Comparison of ENCODE assay signal across 8 mouse cellular contexts in genomic region chr5:137740506-137740905, GRCm38 (mm10). TPM values are rescaled to one million over a fixed set of nuclear protein-coding genes. Genes with fewer than 3 reads are reported as not detected.
DNase-seq lines count a peak whose midpoint lies in the region; ATAC-seq and TF ChIP-seq lines count a peak whose summit lies in the region.

No protein-coding gene starts in this region.

- H3K9ac ChIP-seq in lung, embryonic 15.5 days: peak overlapping the region; percentile 60

- 0 out of 2 replicates have a peak, but pooled peaks have one; percentile 2 for ATAC-seq in lung, embryonic 15.5 days (ENCODE audit: borderline replicate concordance, extremely low read depth, low FRiP score, low TSS enrichment)

- no peak; the same call in 1 of the 2 replicates for TF ChIP-seq POLR2A in olfactory bulb, adult 2 months (IDR thresholded peaks at IDR 0.05; ENCODE audit: insufficient read depth, low read depth, low read length)

- no peak for TF ChIP-seq CTCF in olfactory bulb, adult 2 months (IDR thresholded peaks at IDR 0.05; ENCODE audit: insufficient read depth, low read depth, low read length)

- H3K36me3 ChIP-seq in lung, embryonic 15.5 days: no peaks in the 10 kb centered on the region
- peaks cover 24% of the 10 kb centered on the region for H3K36me3 ChIP-seq in limb, embryonic 10.5 days

- 7% methylated on average over 11 of the region's 11 CpGs for whole genome bisulfite sequencing in lung, embryonic 15.5 days
- WGBS in limb, embryonic 10.5 days: 12% methylated on average over 11 of the region's 11 CpGs
- WGBS in olfactory bulb, adult 2 months: 16% methylated on average over 11 of the region's 11 CpGs

- H3K9me3 ChIP-seq in lung, embryonic 15.5 days: no peaks in the 10 kb centered on the region
- no peaks in the 10 kb centered on the region for H3K9me3 ChIP-seq in limb, embryonic 10.5 days (replicated peaks)

- no peaks in the 10 kb centered on the region for H3K27me3 ChIP-seq in lung, embryonic 15.5 days
- no peaks in the 10 kb centered on the region for H3K27me3 ChIP-seq in limb, embryonic 10.5 days (ENCODE audit: low read depth, poor library complexity, severe bottlenecking)

- H3K4me1 ChIP-seq in lung, embryonic 15.5 days: peaks cover 28% of the 10 kb centered on the region
- H3K4me1 ChIP-seq in limb, embryonic 10.5 days: peaks cover 49% of the 10 kb centered on the region
- peaks cover 35% of the 10 kb centered on the region for H3K4me1 ChIP-seq in olfactory bulb, adult 2 months (ENCODE audit: control insufficient read depth, insufficient read depth, low read length)

- DNase-seq in adrenal gland, adult (ENCODE audit: inconsistent age in 2 of 2, low spot score in 1 of 2): peak; percentile 23 to 41
- DNase-seq in adrenal gland, adult 2 months: no peak
- no peak for DNase-seq in lung, postnatal 10 days
- no peak for DNase-seq in limb, embryonic 10.5 days (ENCODE audit: low spot score)
- DNase-seq in frontal cortex, postnatal 36 days (ENCODE audit: low spot score in 2 of 2): no peak
- DNase-seq in B cell, adult 2 months: no peak

- H3K4me2 ChIP-seq in lung, embryonic 15.5 days: peak overlapping the region; percentile 97

- H3K4me3 ChIP-seq in lung, embryonic 15.5 days: peak overlapping the region; percentile 73
- peak overlapping the region; percentile 81 for H3K4me3 ChIP-seq in limb, embryonic 10.5 days
- H3K4me3 ChIP-seq in olfactory bulb, adult 2 months (ENCODE audit: insufficient read depth, low read depth, low read length): peak overlapping the region; percentile 54

- H3K27ac ChIP-seq in lung, embryonic 15.5 days: peak overlapping the region; percentile 81; the same call in 1 of the 2 replicates
- H3K27ac ChIP-seq in limb, embryonic 10.5 days: peak overlapping the region; percentile 89
- no peak overlapping the region for H3K27ac ChIP-seq in olfactory bulb, adult 2 months (ENCODE audit: insufficient read depth, low read depth, low read length)

RNA-seq across cellular contexts. Expression of gene Nyap1, which starts 0.9 kb away (rescaled TPM):
- total RNA-seq in adrenal gland, adult 2 months (2021): 1 to 10 TPM; 2.2 to 6.0 TPM
- polyA plus RNA-seq in adrenal gland, adult 2 months (2012; rRNA removed): 7.3 and 8.9 TPM in 2 replicates
- 1.6 and 1.8 TPM in 2 replicates for polyA plus RNA-seq in lung, embryonic 15.5 days (2015; fragmentation: Nextera tagmentation; extraction: Ambion mirVana)
- 1.1 and 2.5 TPM in 2 replicates for polyA plus RNA-seq in limb, embryonic 10.5 days (2016; fragmentation: Nextera tagmentation; extraction: Ambion mirVana)
- not detected in 2 replicates for polyA plus RNA-seq in olfactory bulb, adult 2 months (2012; ENCODE audit: insufficient read depth, insufficient read length, low replicate concordance, missing spikeins)

RNA-seq across cellular contexts. Expression of gene Tsc22d4, which starts 5.0 kb away (rescaled TPM):
- 10 to 100 TPM; 82.9 to 89.9 TPM for total RNA-seq in adrenal gland, adult 2 months (2021)
- 123 and 136 TPM in 2 replicates for polyA plus RNA-seq in adrenal gland, adult 2 months (2012; rRNA removed)
- polyA plus RNA-seq in lung, embryonic 15.5 days (2015; fragmentation: Nextera tagmentation; extraction: Ambion mirVana): 136 and 150 TPM in 2 replicates
- polyA plus RNA-seq in limb, embryonic 10.5 days (2016; fragmentation: Nextera tagmentation; extraction: Ambion mirVana): 78.1 and 99.5 TPM in 2 replicates
- polyA plus RNA-seq in olfactory bulb, adult 2 months (2012; ENCODE audit: insufficient read depth, insufficient read length, low replicate concordance, missing spikeins): 483 TPM in 1 of 2 replicates, not detected in the other

RNA-seq across cellular contexts. Expression of gene Ppp1r35, which starts 38.1 kb away (rescaled TPM):
- 10 to 100 TPM; 16.1 to 40.1 TPM for total RNA-seq in adrenal gland, adult 2 months (2021)
- polyA plus RNA-seq in adrenal gland, adult 2 months (2012; rRNA removed): 61.5 and 83.6 TPM in 2 replicates
- 33.7 and 33.9 TPM in 2 replicates for polyA plus RNA-seq in lung, embryonic 15.5 days (2015; fragmentation: Nextera tagmentation; extraction: Ambion mirVana)
- polyA plus RNA-seq in limb, embryonic 10.5 days (2016; fragmentation: Nextera tagmentation; extraction: Ambion mirVana): 47.0 and 49.5 TPM in 2 replicates
- polyA plus RNA-seq in olfactory bulb, adult 2 months (2012; ENCODE audit: insufficient read depth, insufficient read length, low replicate concordance, missing spikeins): not detected in 2 replicates

RNA-seq across cellular contexts. Expression of gene Mepce, which starts 46.9 kb away (rescaled TPM):
- 10 to 100 TPM; 43.9 to 46.4 TPM for total RNA-seq in adrenal gland, adult 2 months (2021)
- polyA plus RNA-seq in adrenal gland, adult 2 months (2012; rRNA removed): 29.9 and 35.4 TPM in 2 replicates
- 11.5 and 12.3 TPM in 2 replicates for polyA plus RNA-seq in lung, embryonic 15.5 days (2015; fragmentation: Nextera tagmentation; extraction: Ambion mirVana)
- 11.3 and 11.8 TPM in 2 replicates for polyA plus RNA-seq in limb, embryonic 10.5 days (2016; fragmentation: Nextera tagmentation; extraction: Ambion mirVana)
- not detected in 2 replicates for polyA plus RNA-seq in olfactory bulb, adult 2 months (2012; ENCODE audit: insufficient read depth, insufficient read length, low replicate concordance, missing spikeins)

RNA-seq across cellular contexts. Expression of gene Zcwpw1, which starts 47.1 kb away (rescaled TPM):
- 1 to 10 TPM; 2.0 to 2.2 TPM for total RNA-seq in adrenal gland, adult 2 months (2021)
- 0.38 and 0.56 TPM in 2 replicates for polyA plus RNA-seq in adrenal gland, adult 2 months (2012; rRNA removed)
- 23.1 and 28.2 TPM in 2 replicates for polyA plus RNA-seq in lung, embryonic 15.5 days (2015; fragmentation: Nextera tagmentation; extraction: Ambion mirVana)
- 8.4 and 15.8 TPM in 2 replicates for polyA plus RNA-seq in limb, embryonic 10.5 days (2016; fragmentation: Nextera tagmentation; extraction: Ambion mirVana)
- not detected in 2 replicates for polyA plus RNA-seq in olfactory bulb, adult 2 months (2012; ENCODE audit: insufficient read depth, insufficient read length, low replicate concordance, missing spikeins)

Comparison
In these comparisons a context has a peak if more than half of its experiments do, and no peak if none do; other contexts are left out.
1. DNase-seq: peak in adrenal gland, adult (2 of 2); none in adrenal gland, adult 2 months (single experiment), lung, postnatal 10 days (single experiment), limb, embryonic 10.5 days (single experiment), frontal cortex, postnatal 36 days (0 of 2) and B cell, adult 2 months (0 of 2).
2. Peak in every context shown above with its lines, with median percentiles within 50 percentile points of each other: H3K4me3 ChIP-seq.